Comparison of ENCODE assay signal across 8 mouse cellular contexts in the genomic region with DNA sequence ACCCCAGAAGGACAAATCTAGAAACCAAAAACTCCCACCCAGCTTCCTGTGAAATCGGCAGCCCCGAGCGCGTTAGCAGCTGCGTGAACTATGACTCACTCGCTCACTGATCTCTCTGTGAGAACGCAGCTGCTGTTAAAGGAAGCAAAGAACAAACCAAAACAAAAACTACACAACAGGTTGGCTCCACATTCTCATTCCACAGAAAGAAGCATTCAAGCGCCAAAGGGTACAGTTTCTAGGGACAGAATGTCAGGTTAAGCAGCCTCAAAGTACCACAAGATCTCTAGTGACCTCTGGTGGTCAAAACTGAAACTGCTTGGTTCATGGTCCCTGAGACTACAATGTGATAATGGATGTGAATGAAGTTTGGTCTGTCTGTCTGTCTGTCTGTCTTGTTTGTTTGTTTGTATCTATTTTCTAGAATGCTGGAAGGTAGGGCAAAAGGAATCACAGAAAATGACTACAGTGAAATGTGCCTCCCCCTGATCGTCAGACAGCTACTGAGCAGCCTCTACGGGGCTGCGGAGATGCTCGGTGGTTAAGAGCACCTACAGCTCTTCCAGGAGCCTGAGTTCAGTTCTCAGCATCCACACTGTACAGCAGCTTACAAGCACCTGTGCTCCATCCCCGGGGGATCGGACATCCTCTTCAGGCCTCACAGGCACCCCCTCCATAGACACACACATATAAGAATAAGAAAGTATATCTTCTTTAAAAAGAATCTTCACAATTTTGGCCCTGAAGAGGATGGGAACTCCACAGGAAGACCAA. TPM values are rescaled to one million over a fixed set of nuclear protein-coding genes. Genes with fewer than 3 reads are reported as not detected.
DNase-seq lines count a peak whose midpoint lies in the region; ATAC-seq and TF ChIP-seq lines count a peak whose summit lies in the region.

No protein-coding gene starts in this region.

- TF ChIP-seq CTCF in liver, embryonic 14.5 days (IDR thresholded peaks at IDR 0.05; ENCODE audit: low read depth), result peak; percentile 89

- H3K27ac ChIP-seq in ES-E14 (ENCODE audit: insufficient read depth, low read depth, low read length, poor library complexity, severe bottlenecking), result no peak overlapping the region
- H3K27ac ChIP-seq in liver, embryonic 14.5 days, result no peak overlapping the region

- in situ Hi-C loops in ES-E14 (cut with MboI; ENCODE audit: low sequenced_read_pairs in 2 of 2, unreplicated experiment in 2 of 2), result loop anchor here (25.0 kb wide), 1 partner anchor 460 kb away; no protein-coding TSS in a partner anchor

- DNase-seq in ES-E14 (ENCODE audit: low read depth, low spot score), result peak; percentile 86
- DNase-seq in c-Kit-negative CD71-positive TER-119-positive erythroid progenitor cells, embryonic 14.5 days (ENCODE audit: low read depth, low spot score), result peak; percentile 61
- DNase-seq in fat pad, adult 2 months (ENCODE audit: extremely low read depth, low read depth, low spot score), result peak; percentile 19
- DNase-seq in heart, postnatal 10 days, result peak; percentile 85 to 90
- peak; percentile 46 to 69 for DNase-seq in kidney, postnatal 4 days
- peak; percentile 45 to 52 (median 48) for DNase-seq in liver, embryonic 14.5 days (ENCODE audit: low read depth in 3 of 3, low spot score in 3 of 3)
- DNase-seq in neural tube, embryonic 10.5 days (ENCODE audit: extremely low spot score, low spot score), result peak; percentile 59
- DNase-seq in telencephalon, adult 2 months (ENCODE audit: low read depth, low spot score), result peak; percentile 33

- H3K4me2 ChIP-seq in liver, embryonic 14.5 days (ENCODE audit: low read depth), result peak overlapping the region; percentile 62

- WGBS in liver, embryonic 14.5 days (ENCODE audit: insufficient replicate concordance), result 34% methylated on average over 14 of the region's 14 CpGs

- no peaks in the 10 kb centered on the region for H3K9me3 ChIP-seq in ES-E14 (ENCODE audit: control insufficient read depth, insufficient read depth, low read depth, low read length)
- no peaks in the 10 kb centered on the region for H3K9me3 ChIP-seq in liver, embryonic 14.5 days (ENCODE audit: control insufficient read depth, low read length)

- H3K4me1 ChIP-seq in ES-E14 (ENCODE audit: control insufficient read depth in 2 of 2, insufficient read depth in 2 of 2, low read length in 2 of 2, poor library complexity in 1 of 2), result peaks cover 2 to 11% of the 10 kb centered on the region in 2 experiments; a peak in 2 of 4 replicates
- 0 out of 4 replicates have a peak, but pooled peaks cover 0 to 3% of the 10 kb centered on the region in 2 experiments for H3K4me1 ChIP-seq in liver, embryonic 14.5 days (replicated peaks; ENCODE audit: control insufficient read depth in 2 of 2, insufficient read depth in 2 of 2, low read length in 1 of 2)

- intact Hi-C loops in heart, postnatal 10 days (cut with DNase I), result loop anchor here (1.0 to 5.0 kb wide), 4 partner anchors 91 to 465 kb away; a partner anchor contains a TSS

- no peak for TF ChIP-seq EP300 in liver, embryonic 14.5 days (IDR thresholded peaks at IDR 0.05; ENCODE audit: low read depth)

- H3K9ac ChIP-seq in ES-E14 (ENCODE audit: insufficient read depth, low read depth, low read length, poor library complexity, severe bottlenecking), result no peak overlapping the region
- peak overlapping the region; percentile 43; the same call in 1 of the 2 replicates for H3K9ac ChIP-seq in liver, embryonic 14.5 days (replicated peaks)

- H3K27me3 ChIP-seq in liver, embryonic 14.5 days (ENCODE audit: control insufficient read depth, insufficient read depth, low read length), result no peaks in the 10 kb centered on the region

- H3K4me3 ChIP-seq in ES-E14 (ENCODE audit: insufficient read depth in 1 of 2, low read depth in 1 of 2, low read length in 2 of 2, poor library complexity in 1 of 2, severe bottlenecking in 1 of 2), result no peak overlapping the region
- H3K4me3 ChIP-seq in liver, embryonic 14.5 days (ENCODE audit: insufficient read depth in 1 of 2, low read depth in 2 of 2, low read length in 2 of 2), result peak overlapping the region; percentile 29 to 52; a peak in 3 of 4 replicates

- no peak for ATAC-seq in liver, embryonic 14.5 days (ENCODE audit: insufficient read depth)

- no peaks in the 10 kb centered on the region for H3K36me3 ChIP-seq in ES-E14 (ENCODE audit: control insufficient read depth, insufficient read depth, low read length, poor library complexity, severe bottlenecking)
- H3K36me3 ChIP-seq in liver, embryonic 14.5 days (replicated peaks; ENCODE audit: control insufficient read depth, insufficient read depth, low read depth), result no peaks in the 10 kb centered on the region

TF ChIP-seq in ES-E14, 5 proteins besides CTCF, POLR2A, EP300 and RAD21:
- TF ChIP-seq HCFC1 (IDR thresholded peaks at IDR 0.05; ENCODE audit: borderline replicate concordance, insufficient read depth, low read length) (no peak), ZC3H11A (IDR thresholded peaks at IDR 0.05; ENCODE audit: borderline replicate concordance, low read depth, low read length) (peak; percentile 65), CHD2 (IDR thresholded peaks at IDR 0.05; ENCODE audit: low read depth, low read length) (no peak)

RNA-seq across cellular contexts. Expression of a gene that starts 13.3 kb away (rescaled TPM):
- total RNA-seq in ES-E14 (2012; rRNA removed), result not detected in 2 replicates
- not detected for total RNA-seq in heart, postnatal 10 days (2021)
- polyA plus RNA-seq in liver, embryonic 14.5 days (2012; rRNA removed), result 0.08 TPM in 2 replicates
- 0.06 TPM in 1 of 2 replicates, not detected in the other for polyA plus RNA-seq in liver, embryonic 14.5 days (2014; fragmentation: Nextera tagmentation; extraction: Ambion mirVana)

RNA-seq across cellular contexts. Expression of a gene that starts 37.4 kb away (rescaled TPM):
- 6.6 and 8.8 TPM in 2 replicates for total RNA-seq in ES-E14 (2012; rRNA removed)
- total RNA-seq in heart, postnatal 10 days (2021), result 1 to 10 TPM; 6.4 to 6.7 TPM
- polyA plus RNA-seq in liver, embryonic 14.5 days (2012; rRNA removed), result 3.7 and 6.2 TPM in 2 replicates
- 6.6 TPM in 2 replicates for polyA plus RNA-seq in liver, embryonic 14.5 days (2014; fragmentation: Nextera tagmentation; extraction: Ambion mirVana)

Comparison
In these comparisons a context has a peak if more than half of its experiments do, and no peak if none do; other contexts are left out.
1. DNase-seq: peak in every context shown above with its lines; median percentile 88 in heart, postnatal 10 days; 86 in ES-E14; 61 in c-Kit-negative CD71-positive TER-119-positive erythroid progenitor cells, embryonic 14.5 days; 59 in neural tube, embryonic 10.5 days; 58 in kidney, postnatal 4 days; 48 in liver, embryonic 14.5 days; 33 in telencephalon, adult 2 months; 19 in fat pad, adult 2 months.
2. H3K4me3 ChIP-seq: peak in liver, embryonic 14.5 days (2 of 2); none in ES-E14 (0 of 2).